8 mouse cellular contexts compared by ENCODE assay signal in genomic region chr10:19592556-19592955, GRCm38 (mm10). TPM values are rescaled to one million over a fixed set of nuclear protein-coding genes. Genes with fewer than 3 reads are reported as not detected.
DNase-seq lines count a peak whose midpoint lies in the region; ATAC-seq lines count a peak whose summit lies in the region.

No protein-coding gene starts in this region.

- H3K9me3 ChIP-seq in heart, embryonic 15.5 days (replicated peaks), result no peaks in the 10 kb centered on the region
- no peaks in the 10 kb centered on the region for H3K9me3 ChIP-seq in hindbrain, embryonic 10.5 days
- no peaks in the 10 kb centered on the region for H3K9me3 ChIP-seq in midbrain, embryonic 12.5 days

- peak overlapping the region; percentile 65 for H3K4me2 ChIP-seq in heart, embryonic 15.5 days
- peak overlapping the region; percentile 71 for H3K4me2 ChIP-seq in midbrain, embryonic 12.5 days (replicated peaks)

- H3K4me3 ChIP-seq in heart, embryonic 15.5 days, result peak overlapping the region; percentile 69
- H3K4me3 ChIP-seq in hindbrain, embryonic 10.5 days, result peak overlapping the region; percentile 75
- peak overlapping the region; percentile 64 for H3K4me3 ChIP-seq in midbrain, embryonic 12.5 days

- WGBS in heart, embryonic 15.5 days, result 2% methylated on average over 3 of the region's 3 CpGs
- WGBS in hindbrain, embryonic 10.5 days, result 14% methylated on average over 3 of the region's 3 CpGs
- 8% methylated on average over 3 of the region's 3 CpGs for WGBS in midbrain, embryonic 12.5 days

- H3K4me1 ChIP-seq in heart, embryonic 15.5 days (replicated peaks), result peaks cover 30% of the 10 kb centered on the region
- peaks cover 13% of the 10 kb centered on the region for H3K4me1 ChIP-seq in hindbrain, embryonic 10.5 days (replicated peaks)
- peaks cover 10% of the 10 kb centered on the region for H3K4me1 ChIP-seq in midbrain, embryonic 12.5 days

- no peak for DNase-seq in heart, postnatal 14 days
- DNase-seq in T-cell, adult 2 months (ENCODE audit: low spot score), result peak; percentile 23
- no peak for DNase-seq in hindbrain, embryonic 10.5 days (ENCODE audit: low spot score)
- DNase-seq in cerebellum, adult 9-10 months, result no peak
- no peak for DNase-seq in urinary bladder, adult 2 months (ENCODE audit: low spot score)

- no peak for ATAC-seq in heart, embryonic 15.5 days (replicated peaks; ENCODE audit: insufficient number of reproducible peaks, insufficient read depth, low FRiP score, low read depth)
- no peak for ATAC-seq in midbrain, embryonic 12.5 days (ENCODE audit: low FRiP score, low read depth)
- no peak for ATAC-seq in erythroid progenitor cell, adult 5-6 weeks (replicated peaks; ENCODE audit: low FRiP score, poor library complexity, severe bottlenecking)

- H3K9ac ChIP-seq in heart, embryonic 15.5 days, result peak overlapping the region; percentile 83
- H3K9ac ChIP-seq in midbrain, embryonic 12.5 days (replicated peaks), result peak overlapping the region; percentile 72

- peak overlapping the region; percentile 90 for H3K27ac ChIP-seq in heart, embryonic 15.5 days
- H3K27ac ChIP-seq in hindbrain, embryonic 10.5 days, result peak overlapping the region; percentile 94
- H3K27ac ChIP-seq in midbrain, embryonic 12.5 days (replicated peaks), result no peak overlapping the region

- no peaks in the 10 kb centered on the region for H3K36me3 ChIP-seq in heart, embryonic 15.5 days
- H3K36me3 ChIP-seq in hindbrain, embryonic 10.5 days, result no peaks in the 10 kb centered on the region
- no peaks in the 10 kb centered on the region for H3K36me3 ChIP-seq in midbrain, embryonic 12.5 days

- H3K27me3 ChIP-seq in heart, embryonic 15.5 days, result no peaks in the 10 kb centered on the region
- H3K27me3 ChIP-seq in hindbrain, embryonic 10.5 days (ENCODE audit: insufficient read depth, poor library complexity, severe bottlenecking), result peaks cover 23% of the 10 kb centered on the region
- H3K27me3 ChIP-seq in midbrain, embryonic 12.5 days, result peaks cover 11% of the 10 kb centered on the region; the same call in 1 of the 2 replicates

- intact Hi-C loops in heart, postnatal 14 days (cut with DNase I), result no loop called here

RNA-seq across cellular contexts. Expression of gene Ifngr1, which starts 0.8 kb away (rescaled TPM):
- polyA plus RNA-seq in heart, embryonic 15.5 days (2015; fragmentation: Nextera tagmentation; extraction: Ambion mirVana), result 37.1 and 48.3 TPM in 2 replicates
- total RNA-seq in heart, postnatal 14 days (2021), result 10 to 100 TPM; 57.1 to 63.8 TPM
- polyA plus RNA-seq in hindbrain, embryonic 10.5 days (2016; fragmentation: Nextera tagmentation; extraction: Ambion mirVana), result 29.8 and 33.5 TPM in 2 replicates
- 24.3 and 28.6 TPM in 2 replicates for polyA plus RNA-seq in midbrain, embryonic 12.5 days (2016; fragmentation: Nextera tagmentation; extraction: Ambion mirVana)
- 58.3 and 86.9 TPM in 2 replicates for total RNA-seq in erythroid progenitor cell, adult 5-6 weeks (2015; ENCODE audit: low replicate concordance)
- total RNA-seq in erythroid progenitor cell, adult 5-6 weeks (2017; ENCODE audit: low replicate concordance), result 36.6 and 37.5 TPM in 2 replicates
- polyA plus RNA-seq in urinary bladder, adult 2 months (2012; rRNA removed), result 64.8 and 65.9 TPM in 2 replicates

RNA-seq across cellular contexts. Expression of gene Il22ra2, which starts 29.2 kb away (rescaled TPM):
- polyA plus RNA-seq in heart, embryonic 15.5 days (2015; fragmentation: Nextera tagmentation; extraction: Ambion mirVana), result not detected in 2 replicates
- total RNA-seq in heart, postnatal 14 days (2021), result not detected
- not detected in 2 replicates for polyA plus RNA-seq in hindbrain, embryonic 10.5 days (2016; fragmentation: Nextera tagmentation; extraction: Ambion mirVana)
- polyA plus RNA-seq in midbrain, embryonic 12.5 days (2016; fragmentation: Nextera tagmentation; extraction: Ambion mirVana), result not detected in 2 replicates
- not detected in 2 replicates for total RNA-seq in erythroid progenitor cell, adult 5-6 weeks (2015; ENCODE audit: low replicate concordance)
- total RNA-seq in erythroid progenitor cell, adult 5-6 weeks (2017; ENCODE audit: low replicate concordance), result 0.64 TPM in 1 of 2 replicates, not detected in the other
- 0.03 TPM in 1 of 2 replicates, not detected in the other for polyA plus RNA-seq in urinary bladder, adult 2 months (2012; rRNA removed)
